Mouse (Mus musculus) forebrain, embryonic 16.5 days (tissue): ENCODE results near the gene 9330159F19Rik. TPM values are rescaled to one million over a fixed set of nuclear protein-coding genes. Genes with fewer than 3 reads are reported as not detected.

Source experiments
- ATAC-seq: fragments of 200-750 bp; cut with Nextera tagmentation; 2 replicates; pipeline ENCODE4 v1.8.0; 2017; ENCODE audit warnings: mild to moderate bottlenecking, moderate library complexity
- H3K27ac ChIP-seq: fragments of 300-500 bp; sonication (generic); 2 replicates; pipeline ENCODE4 v1.5.1; 2014; ENCODE audit warnings: low read length, control low read depth
- H3K27me3 ChIP-seq: fragments of 300-500 bp; sonication (generic); replicated peaks from 2 replicates; pipeline ENCODE4 v1.6.1; 2014; ENCODE audit warnings: low read length; ENCODE audit not compliant: control insufficient read depth, insufficient read depth
- H3K36me3 ChIP-seq: fragments of 300-500 bp; sonication (generic); 2 replicates; pipeline ENCODE4 v1.6.1; 2014; ENCODE audit not compliant: control insufficient read depth, insufficient read depth
- H3K4me1 ChIP-seq: fragments of 300-500 bp; sonication (generic); replicated peaks from 2 replicates; pipeline ENCODE4 v1.6.1; 2014; ENCODE audit warnings: low read length; ENCODE audit not compliant: control insufficient read depth, insufficient read depth
- H3K4me2 ChIP-seq: fragments of 300-500 bp; sonication (generic); 2 replicates; pipeline ENCODE4 v1.6.1; 2014; ENCODE audit warnings: mild to moderate bottlenecking, low read length, control low read depth
- H3K4me3 ChIP-seq: fragments of 300-500 bp; sonication (generic); replicated peaks from 2 replicates; pipeline ENCODE4 v1.5.1; 2014; ENCODE audit warnings: mild to moderate bottlenecking, low read length, control low read depth
- H3K9ac ChIP-seq: fragments of 300-500 bp; sonication (generic); replicated peaks from 2 replicates; pipeline ENCODE4 v1.6.1; 2014; ENCODE audit warnings: low read depth, low read length, control low read depth
- H3K9me3 ChIP-seq: fragments of 300-500 bp; sonication (generic); 2 replicates; pipeline ENCODE4 v1.6.1; 2016; ENCODE audit warnings: low read length; ENCODE audit not compliant: control insufficient read depth
- WGBS: fragments of 180-500 bp; shearing (Covaris S2); extraction: QIAGEN DNeasy Blood & Tissue Kit; methylation state at CpG from one replicate; pipeline ENCODE4 v1.1.7; 2014; 5-methylcytosine and 5-hydroxymethylcytosine counted together
- polyA plus RNA-seq: library from polyadenylated mRNA; unstranded; fragments of >200 nt; fragmentation: Nextera tagmentation; extraction: Ambion mirVana; gene quantifications from 2 replicates; pipeline ENCODE4 v1.2.1, GENCODE M21; 2015

The 9330159F19Rik gene
- polyA plus RNA-seq, 1 experiment from 2014 or later, result 48.2 TPM

DNA sequence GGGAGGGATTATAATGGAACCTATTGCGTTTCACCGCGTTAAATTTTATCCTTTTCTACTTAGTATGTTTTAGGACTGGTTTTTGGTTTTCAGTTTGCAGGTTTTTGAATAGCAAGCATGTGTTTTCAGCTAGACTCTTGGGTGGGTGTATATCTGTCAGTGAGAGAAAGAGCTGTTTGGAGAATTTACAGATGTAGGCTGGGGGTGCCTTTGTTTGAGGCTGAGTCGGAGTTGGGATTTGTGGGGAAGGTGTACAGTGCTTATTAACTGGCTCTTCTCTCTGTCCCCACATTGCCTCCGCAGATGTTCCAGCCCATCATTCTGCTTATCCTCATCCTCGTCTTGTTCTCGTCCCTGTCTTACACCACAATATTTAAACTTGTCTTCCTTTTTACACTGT is 12.8 kb upstream of the 9330159F19Rik start, which contains the start of gene Gm49353:
Gene Gm49353, plus strand, starts transcription at position 313 of the 400 bp plus-strand sequence.
- Histone ChIP-seq H3K4me2 (no peak within 1 kb of the TSS), H3K36me3 (peaks cover 54% of the 10 kb centered on the region), H3K4me3 (no peak within 1 kb of the TSS), H3K27ac (no peak within 1 kb of the TSS), H3K27me3 (no peaks in the 10 kb centered on the region), H3K9me3 (no peaks in the 10 kb centered on the region), H3K9ac (no peak within 1 kb of the TSS), H3K4me1 (no peaks in the 10 kb centered on the region)
- WGBS, result 91% methylated on average over 7 of the region's 7 CpGs
- ATAC-seq, result no peak

DNA sequence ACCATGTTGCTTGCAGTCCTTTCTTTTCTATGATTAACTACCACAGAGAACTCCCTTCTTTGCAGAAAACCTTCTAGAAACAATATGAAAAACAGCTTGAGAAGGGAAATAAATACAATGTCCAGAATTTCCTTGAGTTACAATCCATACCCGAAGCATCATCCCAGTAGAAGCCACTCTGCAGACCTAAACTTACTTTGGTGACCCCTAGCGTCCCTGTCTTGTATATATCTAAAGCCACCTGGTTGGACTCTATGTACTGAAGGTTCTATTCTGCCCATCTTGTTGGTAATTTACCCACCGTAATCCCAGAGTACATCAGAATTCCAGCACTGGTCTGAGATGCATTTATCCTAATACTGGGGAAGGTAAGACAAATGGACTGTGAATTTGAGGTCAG is 11.6 kb upstream of the 9330159F19Rik start:
- no peak overlapping the region for H3K9ac ChIP-seq
- H3K4me2 ChIP-seq, result no peak overlapping the region
- H3K27me3 ChIP-seq, result no peaks in the 10 kb centered on the region
- H3K4me1 ChIP-seq, result no peaks in the 10 kb centered on the region
- H3K36me3 ChIP-seq, result peaks cover 53% of the 10 kb centered on the region
- H3K9me3 ChIP-seq, result no peaks in the 10 kb centered on the region
- no peak overlapping the region for H3K27ac ChIP-seq
- WGBS, result 76% methylated on average over 3 of the region's 3 CpGs
- ATAC-seq, result no peak
- no peak overlapping the region for H3K4me3 ChIP-seq

DNA sequence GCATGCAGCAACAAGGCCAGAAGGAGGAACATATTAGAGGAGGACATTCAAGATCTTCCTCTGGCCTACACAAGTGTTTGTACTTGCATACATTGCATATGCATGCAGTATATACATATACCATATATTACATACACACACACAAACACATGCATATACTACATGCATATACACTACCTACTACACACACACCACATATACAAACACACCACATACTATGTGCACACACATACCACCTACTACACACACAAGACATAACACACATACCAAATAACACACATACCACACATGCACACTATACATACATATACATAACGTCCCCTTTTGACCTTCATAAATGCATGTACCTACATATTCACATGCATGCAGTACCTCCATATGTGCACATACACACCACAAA is 10.8 kb upstream of the 9330159F19Rik start:
- Histone ChIP-seq H3K4me2 (no peak overlapping the region), H3K27me3 (no peaks in the 10 kb centered on the region), H3K9me3 (no peaks in the 10 kb centered on the region), H3K36me3 (peaks cover 49% of the 10 kb centered on the region), H3K4me3 (no peak overlapping the region), H3K9ac (no peak overlapping the region), H3K27ac (no peak overlapping the region), H3K4me1 (no peaks in the 10 kb centered on the region)
- WGBS, result 97% methylated on average over 1 of the region's 1 CpGs
- ATAC-seq, result 0 out of 2 replicates have a peak, but pooled peaks have one; percentile 37

DNA sequence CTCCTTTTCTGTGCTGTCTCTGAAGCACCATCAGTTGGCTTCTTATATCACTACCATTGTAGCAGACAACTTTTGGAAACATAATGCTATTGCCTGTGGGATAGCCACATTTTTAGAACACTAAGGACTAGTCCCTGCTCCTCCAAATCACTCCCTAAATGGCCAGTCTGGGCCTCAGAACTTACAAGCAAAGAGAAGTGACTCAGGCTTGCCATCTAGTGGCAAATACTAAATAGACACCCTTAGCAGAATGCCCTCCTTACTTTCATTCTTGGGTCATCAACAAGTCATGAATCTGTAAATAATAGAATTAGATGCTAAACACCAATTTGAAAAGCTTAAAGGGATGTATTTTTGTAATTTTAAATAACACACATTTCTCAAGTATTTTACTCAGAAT is 4.7 kb upstream of the 9330159F19Rik start:
- H3K9ac ChIP-seq, result no peak overlapping the region
- H3K27me3 ChIP-seq, result no peaks in the 10 kb centered on the region
- peak; percentile 31; the same call in 1 of the 2 replicates for ATAC-seq
- no peak overlapping the region for H3K4me3 ChIP-seq
- no peak overlapping the region for H3K27ac ChIP-seq
- peaks cover 2% of the 10 kb centered on the region for H3K4me1 ChIP-seq
- H3K9me3 ChIP-seq, result no peaks in the 10 kb centered on the region
- no peak overlapping the region for H3K4me2 ChIP-seq
- H3K36me3 ChIP-seq, result peaks cover 6% of the 10 kb centered on the region

DNA sequence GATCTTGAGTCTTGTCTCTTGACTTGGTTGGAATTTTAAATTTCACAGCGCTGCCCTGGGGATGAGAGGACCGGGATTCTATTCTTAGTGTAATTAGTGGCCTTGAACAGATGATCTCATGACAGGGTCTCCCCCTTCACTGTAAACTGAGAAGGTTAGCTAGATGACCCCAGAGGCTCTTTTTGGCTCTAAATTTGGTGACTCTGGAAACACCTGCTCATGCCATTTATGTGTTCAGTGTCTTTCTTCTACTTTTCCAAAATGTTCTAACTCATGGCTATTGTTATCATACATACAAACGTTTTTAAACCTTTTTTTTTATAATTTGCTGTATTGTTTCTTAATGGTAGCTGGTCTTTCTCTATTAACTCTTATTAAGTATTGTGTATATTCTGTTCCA is 2.7 kb upstream of the 9330159F19Rik start:
- H3K4me2 ChIP-seq, result no peak overlapping the region
- H3K9me3 ChIP-seq, result no peaks in the 10 kb centered on the region
- H3K4me3 ChIP-seq, result no peak overlapping the region
- WGBS, result 55% methylated on average over 3 of the region's 3 CpGs
- no peak overlapping the region for H3K27ac ChIP-seq
- ATAC-seq, result no peak
- no peak overlapping the region for H3K9ac ChIP-seq
- H3K27me3 ChIP-seq, result no peaks in the 10 kb centered on the region
- H3K4me1 ChIP-seq, result peaks cover 4% of the 10 kb centered on the region
- H3K36me3 ChIP-seq, result no peaks in the 10 kb centered on the region; the same call in 1 of the 2 replicates

DNA sequence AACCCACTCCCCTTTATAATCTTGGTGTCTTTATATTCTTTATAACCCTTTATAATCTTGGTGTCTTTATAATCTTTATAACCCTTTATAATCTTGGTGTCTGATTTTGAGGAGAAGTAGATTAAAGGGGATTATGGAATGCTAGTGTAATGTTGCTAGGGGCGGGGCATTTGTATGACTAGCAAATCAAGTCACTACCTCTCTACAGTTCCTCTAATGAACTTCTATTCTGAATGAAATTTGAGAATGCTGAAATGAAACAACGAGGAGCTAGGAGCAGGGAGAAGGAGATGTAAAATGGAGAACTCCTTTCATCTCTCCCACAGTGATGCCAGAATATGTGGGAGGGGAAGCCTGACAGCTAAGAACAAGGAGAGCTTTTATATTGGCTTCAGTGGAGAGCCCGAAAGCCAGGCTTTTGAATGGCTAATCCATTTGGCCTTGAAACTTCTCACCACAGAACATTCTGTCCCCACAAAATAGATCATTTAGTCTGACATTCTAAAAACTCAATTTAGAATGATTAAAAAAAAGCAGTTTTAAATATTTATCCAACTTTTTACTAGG is 2.2 kb downstream of the 9330159F19Rik start:
- Histone ChIP-seq H3K4me2 (no peak overlapping the region), H3K36me3 (no peaks in the 10 kb centered on the region), H3K27ac (no peak overlapping the region), H3K9ac (no peak overlapping the region), H3K4me3 (no peak overlapping the region), H3K9me3 (no peaks in the 10 kb centered on the region), H3K27me3 (no peaks in the 10 kb centered on the region), H3K4me1 (peaks cover 20% of the 10 kb centered on the region)
- 7% methylated on average over 3 of the region's 3 CpGs for WGBS
- no peak for ATAC-seq

DNA sequence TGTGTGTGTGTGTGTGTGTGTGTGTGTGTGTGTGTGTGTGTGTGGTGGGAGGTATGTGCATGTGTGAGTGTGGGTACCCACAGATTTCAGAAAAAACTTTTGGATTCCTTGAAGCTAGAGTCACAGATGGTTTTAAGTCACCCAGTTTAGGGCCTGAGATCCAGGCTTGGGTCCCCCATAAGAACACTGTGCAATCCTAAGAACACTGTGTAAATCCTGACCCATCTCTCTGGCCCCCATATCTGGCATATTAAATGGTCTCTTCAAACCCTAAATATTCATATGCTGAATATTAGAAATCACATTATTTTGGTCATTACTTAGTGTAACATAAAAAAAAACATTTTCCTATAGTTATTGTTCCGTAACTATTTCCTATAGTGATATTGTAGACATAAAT is 5.6 kb downstream of the 9330159F19Rik start:
- Histone ChIP-seq H3K4me1 (peaks cover 16% of the 10 kb centered on the region), H3K4me3 (no peak overlapping the region), H3K27ac (no peak overlapping the region), H3K36me3 (peaks cover 7% of the 10 kb centered on the region), H3K27me3 (no peaks in the 10 kb centered on the region), H3K4me2 (no peak overlapping the region), H3K9me3 (no peaks in the 10 kb centered on the region), H3K9ac (no peak overlapping the region)
- WGBS, result 94% methylated on average over 1 of the region's 1 CpGs
- ATAC-seq, result 0 out of 2 replicates have a peak, but pooled peaks have one; percentile 26

DNA sequence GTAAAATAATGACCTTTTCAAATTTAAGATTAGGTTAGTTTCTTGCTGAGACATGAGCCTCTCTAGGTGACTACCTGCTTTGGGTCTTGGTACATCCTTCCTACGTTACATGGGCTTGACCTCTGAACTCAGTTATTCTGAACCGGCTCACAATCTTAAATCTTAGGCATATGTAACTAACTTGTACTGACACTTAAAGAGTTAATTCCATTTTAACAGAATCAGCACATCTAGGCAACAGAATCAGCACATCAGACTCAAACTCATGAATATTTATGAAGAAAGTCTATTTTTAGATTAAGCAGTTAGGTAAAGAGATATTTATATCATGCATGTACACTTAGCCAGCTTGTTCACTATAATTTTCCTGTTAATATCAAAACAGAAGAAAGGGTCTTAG is 6.0 kb downstream of the 9330159F19Rik start:
- Histone ChIP-seq H3K36me3 (peaks cover 12% of the 10 kb centered on the region), H3K9me3 (no peaks in the 10 kb centered on the region), H3K4me1 (peaks cover 16% of the 10 kb centered on the region), H3K27ac (no peak overlapping the region), H3K4me2 (no peak overlapping the region), H3K9ac (no peak overlapping the region), H3K27me3 (no peaks in the 10 kb centered on the region), H3K4me3 (no peak overlapping the region)
- peak; percentile 80 for ATAC-seq
- 56% methylated on average over 2 of the region's 2 CpGs for WGBS

DNA sequence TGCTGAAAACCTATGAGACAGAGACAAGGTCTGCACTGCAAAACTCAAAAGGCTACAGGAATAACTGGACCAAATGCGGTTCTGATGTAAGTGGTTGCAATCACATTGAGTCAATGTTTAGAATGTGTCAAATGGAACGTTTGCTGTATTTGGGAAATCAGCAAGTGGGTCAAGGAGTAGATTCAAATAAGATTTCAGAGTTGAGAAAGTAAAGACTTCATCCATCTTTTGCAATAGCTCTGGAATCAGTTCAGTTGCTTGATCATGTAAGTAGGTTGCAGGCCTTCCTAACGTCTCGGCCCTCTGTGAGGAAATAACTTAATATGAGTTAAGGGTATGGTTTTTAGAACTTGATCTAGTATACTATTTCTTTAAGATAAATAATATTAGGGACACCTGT is 13.9 kb downstream of the 9330159F19Rik start:
- peaks cover 37% of the 10 kb centered on the region for H3K36me3 ChIP-seq

DNA sequence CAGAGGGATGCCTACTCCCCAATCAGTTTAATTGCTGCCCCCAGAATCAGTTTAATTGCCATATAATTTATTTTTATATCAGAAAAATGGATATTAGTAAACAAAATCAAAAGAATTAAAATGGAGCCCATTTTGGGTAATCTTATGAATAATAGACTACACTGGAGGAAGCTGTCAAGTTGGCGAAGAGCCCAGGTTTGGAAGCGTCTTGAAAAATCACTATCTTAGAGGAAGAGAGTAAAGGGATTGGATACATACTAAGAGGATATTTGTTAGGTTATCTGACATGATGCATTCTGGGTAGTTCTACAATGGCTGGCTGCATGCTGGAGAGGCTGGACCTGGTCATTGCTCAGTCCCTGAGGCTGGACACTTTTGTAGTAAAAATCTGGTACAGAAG is 19.8 kb downstream of the 9330159F19Rik start:
- 52% methylated on average over 2 of the region's 2 CpGs for WGBS
- Histone ChIP-seq H3K27me3 (no peaks in the 10 kb centered on the region), H3K9ac (no peak overlapping the region), H3K9me3 (no peaks in the 10 kb centered on the region), H3K4me1 (no peaks in the 10 kb centered on the region), H3K27ac (no peak overlapping the region), H3K36me3 (peaks cover 15% of the 10 kb centered on the region), H3K4me3 (no peak overlapping the region), H3K4me2 (no peak overlapping the region)
- 0 out of 2 replicates have a peak, but pooled peaks have one; percentile 39 for ATAC-seq

More for the DNA sequence above, 13.9 kb downstream of the 9330159F19Rik start:
- Histone ChIP-seq H3K4me1 (no peaks in the 10 kb centered on the region), H3K9me3 (no peaks in the 10 kb centered on the region), H3K27me3 (no peaks in the 10 kb centered on the region), H3K9ac (no peak overlapping the region), H3K4me3 (no peak overlapping the region), H3K4me2 (no peak overlapping the region), H3K27ac (no peak overlapping the region)
- no peak for ATAC-seq
- WGBS, result 91% methylated on average over 4 of the region's 4 CpGs
